Mouse (Mus musculus) lung, postnatal 0 days (tissue): ENCODE data around the gene Hist1h3g.

ENCODE experiments used
- CTCF ChIP-seq: IDR thresholded peaks from 2 replicates; pipeline ENCODE4 v1.5.1; 2016; ENCODE audit warnings: antibody characterized with exemption, mild to moderate bottlenecking
- EP300 ChIP-seq: IDR thresholded peaks from 2 replicates; pipeline ENCODE4 v1.6.1; 2016; ENCODE audit warnings: antibody characterized with exemption, mild to moderate bottlenecking, control low read depth

- TF ChIP-seq CTCF (no peak), EP300 (no peak)
Observed at GRCm38 (mm10) chr13:23490863-23491262, 44.4 kb upstream of the Hist1h3g start.
